In genomic region chr1:36071176-36071575, GRCm38 (mm10) we compare ENCODE assay signal across 9 mouse cellular contexts. TPM values are rescaled to one million over a fixed set of nuclear protein-coding genes. Genes with fewer than 3 reads are reported as not detected.
A peak's percentile ranks its signal among the peaks of the same experiment; 100 is the strongest.
DNase-seq lines count a peak whose midpoint lies in the region; ATAC-seq and TF ChIP-seq lines count a peak whose summit lies in the region.
"Had no signal": no experiment of that assay in that cellular context is flagged by ENCODE, and none has a peak within 500 bp of the region (broad histone marks: within the 10 kb centered on the region; RNA-seq: fewer than 3 reads in every experiment).

No protein-coding gene starts in this region.

- H3K4me1 ChIP-seq in liver, embryonic 13.5 days (replicated peaks), result peaks cover 87% of the 10 kb centered on the region

- peak overlapping the region; percentile 86 for H3K4me2 ChIP-seq in liver, embryonic 13.5 days

- no peak for ATAC-seq in liver, embryonic 13.5 days (ENCODE audit: low read depth)

- 65% methylated on average over 7 of the region's 7 CpGs for WGBS in liver, embryonic 13.5 days (ENCODE audit: insufficient replicate concordance)

- TF ChIP-seq CTCF in gastrocnemius, adult 2 months (IDR thresholded peaks at IDR 0.05), result no peak

- intact Hi-C loops in gastrocnemius, adult 2 months (cut with DNase I), result loop anchor here (5.0 kb wide), 1 partner anchor 181 kb away; no protein-coding TSS in a partner anchor

- H3K9ac ChIP-seq in liver, embryonic 13.5 days, result peak overlapping the region; percentile 99

- no peak for DNase-seq in gastrocnemius, adult 2 months
- no peak for DNase-seq in gastrocnemius, adult 8-10 months (ENCODE audit: low spot score in 2 of 2)
- DNase-seq in thymus, postnatal 25 days, result peak; percentile 24
- DNase-seq in thymus, postnatal 0 days (ENCODE audit: low spot score), result no peak
- DNase-seq in liver, embryonic 13.5 days, result no peak
- no peak for DNase-seq in cerebellum, postnatal 36 days
- no peak for DNase-seq in frontal cortex, adult 2 months (ENCODE audit: extremely low spot score in 1 of 2, low spot score in 1 of 2)
- no peak for DNase-seq in left cerebral cortex, adult 9 months (ENCODE audit: low spot score in 2 of 2)

- H3K9me3 ChIP-seq in liver, embryonic 13.5 days (replicated peaks), result no peaks in the 10 kb centered on the region

- no peaks in the 10 kb centered on the region for H3K27me3 ChIP-seq in liver, embryonic 13.5 days

- no peak overlapping the region for H3K27ac ChIP-seq in gastrocnemius, adult 2 months
- H3K27ac ChIP-seq in liver, embryonic 13.5 days, result peak overlapping the region; percentile 90
- H3K27ac ChIP-seq: macrophage had no signal

- H3K36me3 ChIP-seq in liver, embryonic 13.5 days, result peaks cover 61% of the 10 kb centered on the region

- H3K4me3 ChIP-seq in gastrocnemius, adult 2 months, result peak overlapping the region; percentile 28
- peak overlapping the region; percentile 97 for H3K4me3 ChIP-seq in liver, embryonic 13.5 days (replicated peaks)

RNA-seq across cellular contexts. Expression of gene Hs6st1, which starts 3.0 kb away (rescaled TPM):
- total RNA-seq in gastrocnemius, adult 2 months (2021), result 10 to 100 TPM; 20.7 to 22.0 TPM
- 10 to 100 TPM; 19.3 to 23.2 (median 20.8) TPM for total RNA-seq in gastrocnemius, adult 8-10 months (2022)
- 11.5 and 14.5 TPM in 2 replicates for polyA plus RNA-seq in thymus, postnatal 0 days (2015; fragmentation: Nextera tagmentation; extraction: Ambion mirVana)
- 4.6 and 6.1 TPM in 2 replicates for polyA plus RNA-seq in liver, embryonic 13.5 days (2015; fragmentation: Nextera tagmentation; extraction: Ambion mirVana)
- polyA plus RNA-seq in frontal cortex, adult 2 months (2012; rRNA removed), result 44.8 and 44.9 TPM in 2 replicates
